Mouse (Mus musculus) frontal cortex, postnatal 14 days (tissue): ENCODE results near the gene Ryr1.
"Not testable (repeated sequence)": the region's sequence is repeated elsewhere in the genome, so short reads cannot be mapped to it uniquely, and the experiment has no call there.

Experiments used
- DNase-seq, 2 experiments: peaks; one replicate each; pipeline ENCODE4 v3.0.0; 2022; ENCODE audit warnings: low spot score in 2 of 2

The Ryr1 gene

GRCm38 (mm10) chr7:29084411-29084810 lies 40.6 kb downstream of the Ryr1 start:
- no peak for DNase-seq

- no peak for DNase-seq
These were observed 45.5 kb downstream of the Ryr1 start for GRCm38 (mm10) chr7:29079419-29079950.

- peak in 1 of 2 experiments; percentile 37 for DNase-seq
These were observed 48.0 kb downstream of the Ryr1 start for GRCm38 (mm10) chr7:29076977-29077376.

- no peak for DNase-seq
These were observed 49.8 kb downstream of the Ryr1 start for GRCm38 (mm10) chr7:29075208-29075607.

- DNase-seq = no peak
These were observed 52.3 kb downstream of the Ryr1 start for GRCm38 (mm10) chr7:29072689-29073088.

- peak; percentile 59 to 64 for DNase-seq
These were observed 53.6 kb downstream of the Ryr1 start for GRCm38 (mm10) chr7:29071169-29071891.

GRCm38 (mm10) chr7:29070364-29071168 lies 54.4 kb downstream of the Ryr1 start:
- DNase-seq = peak in 1 of 2 experiments; percentile 26

GRCm38 (mm10) chr7:29067758-29068157 lies 57.2 kb downstream of the Ryr1 start:
- DNase-seq = no peak

- not testable (repeated sequence) for DNase-seq
These were observed 61.5 kb downstream of the Ryr1 start for GRCm38 (mm10) chr7:29063476-29063875.

- DNase-seq = no peak
These were observed 63.4 kb downstream of the Ryr1 start for GRCm38 (mm10) chr7:29061522-29062037.

GRCm38 (mm10) chr7:29059445-29059844 lies 65.5 kb downstream of the Ryr1 start:
- no peak for DNase-seq

- DNase-seq = no peak
These were observed 72.2 kb downstream of the Ryr1 start for GRCm38 (mm10) chr7:29052821-29053220.

GRCm38 (mm10) chr7:29050797-29051196 lies 74.2 kb downstream of the Ryr1 start:
- DNase-seq = no peak

- no peak for DNase-seq
These were observed 76.4 kb downstream of the Ryr1 start for GRCm38 (mm10) chr7:29048615-29049014.

- no peak for DNase-seq
These were observed 76.9 kb downstream of the Ryr1 start for GRCm38 (mm10) chr7:29048070-29048469.

- DNase-seq = no peak
These were observed 78.4 kb downstream of the Ryr1 start for GRCm38 (mm10) chr7:29046533-29046932.

- DNase-seq = no peak
These were observed 80.7 kb downstream of the Ryr1 start for GRCm38 (mm10) chr7:29044302-29044701.

- DNase-seq = no peak
These were observed 81.3 kb downstream of the Ryr1 start for GRCm38 (mm10) chr7:29043674-29044057.

- no peak for DNase-seq
These were observed 81.8 kb downstream of the Ryr1 start for GRCm38 (mm10) chr7:29043016-29043673.

- DNase-seq = no peak
These were observed 83.8 kb downstream of the Ryr1 start for GRCm38 (mm10) chr7:29041194-29041593.

GRCm38 (mm10) chr7:29039985-29040661 lies 84.9 kb downstream of the Ryr1 start:
- DNase-seq = no peak
